Mouse (Mus musculus) neural tube, embryonic 12.5 days (tissue): Measurements from ENCODE around the gene Dnaaf1. TPM values are rescaled to one million over a fixed set of nuclear protein-coding genes. Genes with fewer than 3 reads are reported as not detected.

Experiments used
- ATAC-seq: fragments of 200-750 bp; cut with Nextera tagmentation; 2 replicates; pipeline ENCODE4 v1.8.0; 2017; ENCODE audit warnings: low read depth, mild to moderate bottlenecking, moderate TSS enrichment, moderate library complexity; ENCODE audit not compliant: low FRiP score
- H3K27ac ChIP-seq: fragments of 300-500 bp; sonication (generic); 2 replicates; pipeline ENCODE4 v1.5.1; 2016
- H3K27me3 ChIP-seq: fragments of 300-500 bp; sonication (generic); replicated peaks from 2 replicates; pipeline ENCODE4 v1.6.1; 2016; ENCODE audit warnings: mild to moderate bottlenecking
- H3K36me3 ChIP-seq: fragments of 300-500 bp; sonication (generic); 2 replicates; pipeline ENCODE4 v1.6.1; 2016; ENCODE audit warnings: mild to moderate bottlenecking
- H3K4me1 ChIP-seq: fragments of 300-500 bp; sonication (generic); 2 replicates; pipeline ENCODE4 v1.6.1; 2016
- H3K4me2 ChIP-seq: fragments of 300-500 bp; sonication (generic); replicated peaks from 2 replicates; pipeline ENCODE4 v1.6.1; 2016; ENCODE audit warnings: mild to moderate bottlenecking
- H3K4me3 ChIP-seq: fragments of 300-500 bp; sonication (generic); 2 replicates; pipeline ENCODE4 v1.5.1; 2016
- H3K9ac ChIP-seq: fragments of 300-500 bp; sonication (generic); 2 replicates; pipeline ENCODE4 v1.6.1; 2016; ENCODE audit warnings: mild to moderate bottlenecking
- H3K9me3 ChIP-seq: fragments of 300-500 bp; sonication (generic); 2 replicates; pipeline ENCODE4 v1.6.1; 2016; ENCODE audit warnings: mild to moderate bottlenecking
- WGBS: fragments of 180-500 bp; shearing (Covaris S2); methylation state at CpG from one replicate; pipeline ENCODE4 v1.1.7; 2016; 5-methylcytosine and 5-hydroxymethylcytosine counted together
- polyA plus RNA-seq: library from polyadenylated mRNA; unstranded; fragments of >200 nt; fragmentation: Nextera tagmentation; extraction: Ambion mirVana; gene quantifications from 2 replicates; pipeline ENCODE4 v1.2.1, GENCODE M21; 2016

Gene Dnaaf1
- polyA plus RNA-seq, 1 experiment from 2014 or later: 0.08 TPM

GRCm38 (mm10) chr8:119627613-119628359 lies 52.8 kb downstream of the Dnaaf1 start:
- H3K4me2 ChIP-seq: no peak overlapping the region
- H3K27me3 ChIP-seq: no peaks in the 10 kb centered on the region
- no peaks in the 10 kb centered on the region for H3K36me3 ChIP-seq
- H3K9me3 ChIP-seq: no peaks in the 10 kb centered on the region
- H3K9ac ChIP-seq: no peak overlapping the region
- 42% methylated on average over 10 of the region's 10 CpGs for WGBS
- no peak overlapping the region for H3K4me3 ChIP-seq
- no peak for ATAC-seq
- H3K4me1 ChIP-seq: peaks cover 19% of the 10 kb centered on the region
- no peak overlapping the region for H3K27ac ChIP-seq

- Histone ChIP-seq H3K4me1 (peaks cover 38% of the 10 kb centered on the region), H3K27me3 (peaks cover 14% of the 10 kb centered on the region; the same call in 1 of the 2 replicates), H3K4me3 (no peak overlapping the region), H3K9ac (no peak overlapping the region), H3K36me3 (no peaks in the 10 kb centered on the region), H3K27ac (no peak overlapping the region), H3K4me2 (no peak overlapping the region), H3K9me3 (no peaks in the 10 kb centered on the region)
- no peak for ATAC-seq
- WGBS: 20% methylated on average over 3 of the region's 3 CpGs
Measured at GRCm38 (mm10) chr8:119630841-119631240, 55.8 kb downstream of the Dnaaf1 start.

DNA sequence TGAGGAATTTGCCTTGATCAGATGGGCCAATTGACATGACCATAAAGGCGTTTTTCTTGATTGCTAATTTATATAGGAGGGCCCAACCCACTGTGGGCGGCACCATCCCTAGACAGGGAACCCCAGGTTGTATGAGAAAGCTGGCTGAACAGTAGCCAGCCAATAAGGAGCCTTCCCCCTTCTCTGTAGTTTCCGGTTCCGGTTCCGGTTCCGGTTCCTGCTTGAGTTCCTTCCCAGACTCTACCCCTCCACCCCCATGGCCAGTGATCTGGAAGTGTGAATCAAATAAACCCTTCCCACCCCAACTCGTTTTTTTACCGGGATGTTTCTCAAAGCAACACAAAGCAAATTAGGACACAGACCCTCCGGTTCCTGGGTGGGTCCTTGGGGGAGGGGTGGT lies 57.2 kb downstream of the Dnaaf1 start:
- Histone ChIP-seq H3K36me3 (no peaks in the 10 kb centered on the region), H3K27ac (no peak overlapping the region), H3K4me1 (peaks cover 39% of the 10 kb centered on the region), H3K27me3 (peaks cover 14% of the 10 kb centered on the region; the same call in 1 of the 2 replicates), H3K9ac (no peak overlapping the region), H3K4me2 (no peak overlapping the region), H3K9me3 (no peaks in the 10 kb centered on the region), H3K4me3 (no peak overlapping the region)
- no peak for ATAC-seq
- WGBS: 88% methylated on average over 9 of the region's 9 CpGs

DNA sequence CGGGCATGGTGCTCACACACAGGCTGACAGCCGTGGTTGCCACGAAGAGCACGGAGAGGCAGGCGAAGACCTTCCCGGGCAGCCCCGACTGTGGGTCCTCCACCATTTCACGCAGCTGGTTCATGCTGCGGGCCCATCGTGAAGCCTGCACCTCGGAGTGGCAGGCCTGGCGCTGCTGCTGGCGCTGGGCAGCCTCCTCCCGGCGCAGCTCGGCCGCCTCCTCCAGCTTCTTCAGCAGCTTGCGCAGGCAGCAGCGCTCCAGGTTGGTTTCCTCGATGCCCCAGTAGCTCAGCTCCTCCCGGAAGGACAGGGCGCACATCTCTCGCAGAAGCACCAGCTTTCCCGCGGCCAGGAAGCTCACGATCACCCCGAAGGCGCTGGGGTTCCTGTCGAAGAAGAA lies 57.9 kb downstream of the Dnaaf1 start:
- peaks cover 35% of the 10 kb centered on the region for H3K4me1 ChIP-seq
- no peaks in the 10 kb centered on the region for H3K9me3 ChIP-seq
- H3K27ac ChIP-seq: no peak overlapping the region
- no peak overlapping the region for H3K4me3 ChIP-seq
- H3K27me3 ChIP-seq: peaks cover 14% of the 10 kb centered on the region; the same call in 1 of the 2 replicates
- H3K9ac ChIP-seq: no peak overlapping the region
- no peak overlapping the region for H3K4me2 ChIP-seq
- no peaks in the 10 kb centered on the region for H3K36me3 ChIP-seq
- no peak for ATAC-seq
- 54% methylated on average over 29 of the region's 29 CpGs for WGBS

- H3K4me2 ChIP-seq: no peak overlapping the region
Measured at GRCm38 (mm10) chr8:119634616-119635336, 59.7 kb downstream of the Dnaaf1 start.

DNA sequence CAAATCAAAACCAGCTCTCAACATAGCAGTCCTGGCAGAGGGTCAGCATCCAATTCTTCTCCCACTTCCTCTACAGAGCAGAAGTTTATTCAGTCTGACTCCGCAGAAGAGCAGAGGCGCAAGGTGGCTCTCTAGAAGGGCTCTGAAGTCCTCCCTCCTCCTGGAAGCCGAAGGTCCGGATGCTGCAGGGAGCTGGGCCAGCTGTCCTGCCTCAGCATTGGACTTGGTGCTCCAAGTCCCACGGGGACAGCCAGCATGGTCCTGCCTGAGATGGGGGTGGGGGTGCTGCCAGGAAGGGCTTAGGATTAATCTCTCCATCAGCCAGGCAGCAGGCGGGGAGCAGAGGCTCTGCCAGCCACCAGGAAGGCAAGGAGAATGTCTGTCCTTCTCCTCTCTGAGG lies 60.3 kb downstream of the Dnaaf1 start, which contains the start of gene Kcng4:
Gene Kcng4 (minus strand): TSS at position 303 of the 400 bp plus-strand sequence.
- H3K27ac ChIP-seq: no peak within 1 kb of the TSS
- H3K4me1 ChIP-seq: peaks cover 32% of the 10 kb centered on the region
- no peak within 1 kb of the TSS for H3K4me2 ChIP-seq
- no peak for ATAC-seq
- no peak within 1 kb of the TSS for H3K9ac ChIP-seq
- 57% methylated on average over 6 of the region's 6 CpGs for WGBS
- peaks cover 14% of the 10 kb centered on the region; the same call in 1 of the 2 replicates for H3K27me3 ChIP-seq
- H3K4me3 ChIP-seq: no peak within 1 kb of the TSS
- no peaks in the 10 kb centered on the region for H3K36me3 ChIP-seq
- no peaks in the 10 kb centered on the region for H3K9me3 ChIP-seq

More at GRCm38 (mm10) chr8:119634616-119635336, 59.7 kb downstream of the Dnaaf1 start:
- Histone ChIP-seq H3K9me3 (no peaks in the 10 kb centered on the region), H3K27ac (no peak overlapping the region), H3K27me3 (peaks cover 14% of the 10 kb centered on the region; the same call in 1 of the 2 replicates), H3K4me3 (no peak overlapping the region), H3K9ac (no peak overlapping the region), H3K36me3 (no peaks in the 10 kb centered on the region), H3K4me1 (peaks cover 32% of the 10 kb centered on the region)
- no peak for ATAC-seq
- WGBS: 25% methylated on average over 14 of the region's 14 CpGs

DNA sequence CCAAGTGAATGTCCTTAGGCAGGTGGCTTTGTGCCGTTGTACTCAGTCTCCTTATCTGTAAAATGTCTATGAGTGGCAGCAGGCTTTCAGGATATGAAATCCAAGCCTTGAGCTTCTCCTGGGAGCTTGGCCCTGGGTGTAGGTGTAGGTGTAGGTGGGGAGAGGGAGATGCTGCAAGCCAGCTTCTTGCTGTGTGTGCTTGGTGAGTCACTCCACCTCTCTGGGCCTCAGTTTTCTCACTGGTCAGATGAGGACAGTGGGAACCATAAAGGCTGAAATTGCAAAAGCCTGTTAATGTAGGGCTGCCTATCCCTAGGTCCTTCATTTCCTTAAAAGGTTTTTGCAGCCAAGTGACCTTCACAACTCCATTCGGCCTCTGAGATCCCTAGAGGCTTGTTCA lies 60.9 kb downstream of the Dnaaf1 start:
- peaks cover 26% of the 10 kb centered on the region for H3K4me1 ChIP-seq
- no peak overlapping the region for H3K4me3 ChIP-seq
- H3K27ac ChIP-seq: no peak overlapping the region
- H3K9me3 ChIP-seq: no peaks in the 10 kb centered on the region
- H3K36me3 ChIP-seq: no peaks in the 10 kb centered on the region
- no peak overlapping the region for H3K4me2 ChIP-seq
- H3K9ac ChIP-seq: no peak overlapping the region
- H3K27me3 ChIP-seq: peaks cover 14% of the 10 kb centered on the region; the same call in 1 of the 2 replicates
- 63% methylated on average over 2 of the region's 2 CpGs for WGBS
- ATAC-seq: no peak

GRCm38 (mm10) chr8:119636766-119637165 lies 61.7 kb downstream of the Dnaaf1 start:
- peaks cover 16% of the 10 kb centered on the region; the same call in 1 of the 2 replicates for H3K27me3 ChIP-seq
- no peaks in the 10 kb centered on the region for H3K36me3 ChIP-seq
- H3K4me1 ChIP-seq: peaks cover 21% of the 10 kb centered on the region
- no peaks in the 10 kb centered on the region for H3K9me3 ChIP-seq
- WGBS: 64% methylated on average over 7 of the region's 7 CpGs
- H3K9ac ChIP-seq: no peak overlapping the region
- no peak overlapping the region for H3K4me3 ChIP-seq
- no peak for ATAC-seq
- H3K4me2 ChIP-seq: no peak overlapping the region
- no peak overlapping the region for H3K27ac ChIP-seq

- Histone ChIP-seq H3K9ac (no peak overlapping the region), H3K36me3 (no peaks in the 10 kb centered on the region), H3K4me2 (no peak overlapping the region), H3K4me1 (peaks cover 21% of the 10 kb centered on the region), H3K27ac (no peak overlapping the region), H3K27me3 (peaks cover 16% of the 10 kb centered on the region; the same call in 1 of the 2 replicates), H3K9me3 (no peaks in the 10 kb centered on the region), H3K4me3 (no peak overlapping the region)
- no peak for ATAC-seq
- WGBS: 87% methylated on average over 4 of the region's 4 CpGs
Measured at GRCm38 (mm10) chr8:119637381-119637780, 62.3 kb downstream of the Dnaaf1 start.

DNA sequence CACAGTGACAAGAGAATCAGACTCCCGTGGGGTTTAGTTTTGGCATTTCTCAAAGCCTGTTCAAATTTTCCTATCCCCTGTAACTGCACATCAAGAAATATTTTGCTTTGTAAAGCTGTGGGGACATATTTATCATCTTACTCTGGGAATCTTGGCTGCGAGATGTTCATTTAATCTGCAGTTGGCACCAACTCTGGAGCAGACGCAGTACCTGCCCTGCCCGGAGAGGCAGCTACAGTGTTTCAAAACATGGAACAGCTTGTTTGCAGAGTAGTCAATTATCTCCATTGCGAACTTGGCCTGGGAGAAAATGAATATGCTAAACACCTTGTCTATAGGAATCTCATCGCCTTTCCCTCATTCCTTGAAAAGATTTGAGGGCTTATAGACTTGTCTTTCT lies 63.2 kb downstream of the Dnaaf1 start:
- ATAC-seq: no peak
- H3K4me3 ChIP-seq: no peak overlapping the region
- 88% methylated on average over 6 of the region's 6 CpGs for WGBS
- no peak overlapping the region for H3K9ac ChIP-seq
- H3K9me3 ChIP-seq: no peaks in the 10 kb centered on the region
- no peak overlapping the region for H3K27ac ChIP-seq
- peaks cover 16% of the 10 kb centered on the region for H3K4me1 ChIP-seq
- H3K27me3 ChIP-seq: peaks cover 12% of the 10 kb centered on the region; the same call in 1 of the 2 replicates
- no peak overlapping the region for H3K4me2 ChIP-seq
- no peaks in the 10 kb centered on the region for H3K36me3 ChIP-seq

GRCm38 (mm10) chr8:119639798-119640197 lies 64.8 kb downstream of the Dnaaf1 start:
- Histone ChIP-seq H3K4me3 (no peak overlapping the region), H3K36me3 (no peaks in the 10 kb centered on the region), H3K27ac (no peak overlapping the region), H3K9me3 (no peaks in the 10 kb centered on the region), H3K9ac (no peak overlapping the region), H3K4me2 (no peak overlapping the region), H3K4me1 (peaks cover 11% of the 10 kb centered on the region), H3K27me3 (0 out of 2 replicates have a peak, but pooled peaks cover 6% of the 10 kb centered on the region)
- 25% methylated on average over 7 of the region's 7 CpGs for WGBS
- ATAC-seq: no peak

GRCm38 (mm10) chr8:119641058-119641457 lies 66.0 kb downstream of the Dnaaf1 start:
- H3K9ac ChIP-seq: no peak overlapping the region
- peaks cover 6% of the 10 kb centered on the region; the same call in 1 of the 2 replicates for H3K4me1 ChIP-seq
- ATAC-seq: no peak
- H3K9me3 ChIP-seq: no peaks in the 10 kb centered on the region
- 86% methylated on average over 5 of the region's 5 CpGs for WGBS
- no peak overlapping the region for H3K4me3 ChIP-seq
- H3K27me3 ChIP-seq: 0 out of 2 replicates have a peak, but pooled peaks cover 2% of the 10 kb centered on the region
- H3K36me3 ChIP-seq: no peaks in the 10 kb centered on the region
- H3K4me2 ChIP-seq: no peak overlapping the region
- no peak overlapping the region for H3K27ac ChIP-seq
